Mouse (Mus musculus) hindlimb bud, embryonic 11.5 days (tissue): ENCODE data around the gene Spata46.

Source experiments
- DNase-seq: peaks from one replicate; pipeline ENCODE4 v3.0.0-alpha.2; 2012; ENCODE audit warnings: low read depth, low spot score; ENCODE audit errors: extremely low spot score

The Spata46 gene

GRCm38 (mm10) chr1:170308503-170308902 is at the start of gene Spata46:
Gene Spata46 (plus strand): TSS chr1:170308803.
- DNase-seq, result no peak

GRCm38 (mm10) chr1:170270281-170270680 is 38.3 kb upstream of the Spata46 start:
- no peak for DNase-seq

- no peak for DNase-seq
Observed at GRCm38 (mm10) chr1:170270696-170271095, 37.9 kb upstream of the Spata46 start.

- no peak for DNase-seq
Observed at GRCm38 (mm10) chr1:170273252-170273651, 35.4 kb upstream of the Spata46 start.

- no peak for DNase-seq
Observed at GRCm38 (mm10) chr1:170277016-170277415, 31.6 kb upstream of the Spata46 start, which contains the start of gene Sh2d1b1. Gene Sh2d1b1 (plus strand): TSS chr1:170277320.

GRCm38 (mm10) chr1:170282415-170283129 is 26.0 kb upstream of the Spata46 start:
- DNase-seq, result no peak

- DNase-seq, result peak; percentile 35
Observed at GRCm38 (mm10) chr1:170292239-170292951, 16.2 kb upstream of the Spata46 start.

- no peak for DNase-seq
Observed at GRCm38 (mm10) chr1:170293257-170293656, 15.3 kb upstream of the Spata46 start.

- DNase-seq, result no peak
Observed at GRCm38 (mm10) chr1:170294786-170295570, 13.6 kb upstream of the Spata46 start.

- DNase-seq, result no peak
Observed at GRCm38 (mm10) chr1:170299496-170299895, 9.1 kb upstream of the Spata46 start.

- DNase-seq, result no peak
Observed at GRCm38 (mm10) chr1:170301686-170302085, 6.9 kb upstream of the Spata46 start.

GRCm38 (mm10) chr1:170302456-170302855 is 6.1 kb upstream of the Spata46 start:
- DNase-seq, result no peak

GRCm38 (mm10) chr1:170303103-170303502 is 5.5 kb upstream of the Spata46 start:
- DNase-seq, result no peak

- DNase-seq, result no peak
Observed at GRCm38 (mm10) chr1:170305002-170305401, 3.6 kb upstream of the Spata46 start.

GRCm38 (mm10) chr1:170306232-170306631 is 2.4 kb upstream of the Spata46 start, which contains the start of gene Gm7694:
Gene Gm7694 (minus strand): TSS chr1:170306332.
- no peak for DNase-seq

- no peak for DNase-seq
Observed at GRCm38 (mm10) chr1:170311431-170311830, 2.8 kb downstream of the Spata46 start.

GRCm38 (mm10) chr1:170322046-170322445 is 13.4 kb downstream of the Spata46 start:
- no peak for DNase-seq

- DNase-seq, result no peak
Observed at GRCm38 (mm10) chr1:170323001-170323400, 14.4 kb downstream of the Spata46 start.

- no peak for DNase-seq
Observed at GRCm38 (mm10) chr1:170324312-170324711, 15.7 kb downstream of the Spata46 start.

- no peak for DNase-seq
Observed at GRCm38 (mm10) chr1:170325277-170325676, 16.7 kb downstream of the Spata46 start.

GRCm38 (mm10) chr1:170331926-170332325 is 23.3 kb downstream of the Spata46 start:
- DNase-seq, result no peak
